Mouse (Mus musculus): Measurements from ENCODE around the gene Spata25. TPM values are rescaled to one million over a fixed set of nuclear protein-coding genes. Genes with fewer than 3 reads are reported as not detected.
"Not testable (repeated sequence)": the region's sequence is repeated elsewhere in the genome, so short reads cannot be mapped to it uniquely, and the experiment has no call there.

Gene Spata25
- total RNA-seq, 2 experiments from 2014 or later, result not detected

DNA sequence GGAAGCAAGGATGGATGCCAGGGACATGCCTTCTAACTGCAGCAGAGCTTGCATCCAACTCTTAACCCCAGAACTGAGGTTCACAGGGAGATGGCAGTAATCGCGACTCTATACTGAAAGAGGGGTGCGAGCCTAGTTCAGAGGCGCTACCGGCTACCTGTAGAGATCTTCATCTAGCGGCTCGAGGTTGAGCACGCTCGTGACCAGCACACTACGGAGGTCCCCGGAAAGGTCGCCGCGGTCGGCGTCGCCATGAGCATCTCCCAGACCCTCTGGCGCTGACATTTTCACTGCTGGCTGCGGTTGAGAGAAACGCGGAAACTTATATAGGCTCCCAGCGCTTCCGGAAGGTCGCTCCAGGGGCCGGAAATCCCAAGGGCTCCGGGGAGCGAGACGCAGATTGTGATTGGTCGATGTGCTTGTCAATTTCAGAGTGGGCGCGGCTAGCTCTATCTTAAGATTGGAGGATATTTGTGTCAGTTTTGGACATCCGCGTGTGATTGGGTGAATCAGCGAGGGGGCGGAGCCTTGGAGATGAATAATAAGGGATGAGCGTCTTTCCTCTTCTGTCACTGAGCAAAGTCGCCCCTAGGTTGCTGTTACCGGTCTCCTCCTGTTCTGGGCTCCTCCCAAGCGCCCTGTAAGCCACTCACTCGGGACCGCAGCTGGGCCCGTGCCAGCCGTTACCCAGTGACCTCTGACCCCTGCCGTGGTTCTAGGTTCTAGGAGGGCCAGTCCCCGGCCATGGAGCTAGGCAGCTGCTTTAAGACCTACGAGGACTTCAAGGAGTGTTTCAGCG is 23.6 kb downstream of the Spata25 start, which contains the start of the genes Acot8 and Zswim3:
TSS of gene Acot8 (minus strand) at position 350 of the 799 bp plus-strand sequence.
TSS of gene Zswim3 (plus strand) at position 566 of the 799 bp plus-strand sequence.
- DNase-seq, result peak; percentile 97 to 99

DNA sequence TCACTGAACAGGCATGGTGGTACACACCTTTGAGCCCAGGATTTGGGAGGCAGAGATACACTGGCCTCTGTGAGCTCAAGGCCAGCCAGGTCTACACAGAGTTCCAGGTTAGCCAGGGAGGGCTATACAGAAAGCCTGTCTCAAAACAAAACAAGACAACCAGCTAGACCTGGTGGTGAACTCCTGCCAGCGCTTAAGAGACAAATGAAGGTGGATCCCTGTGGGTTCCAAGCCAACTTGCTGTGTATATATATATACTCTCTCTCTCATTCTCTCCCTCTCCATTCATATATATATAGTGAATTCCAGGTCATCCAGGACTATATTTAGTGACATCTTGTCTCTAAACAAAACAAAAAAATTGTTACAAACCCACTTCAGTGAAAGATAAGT is 24.4 kb downstream of the Spata25 start:
- no peak for DNase-seq

DNA sequence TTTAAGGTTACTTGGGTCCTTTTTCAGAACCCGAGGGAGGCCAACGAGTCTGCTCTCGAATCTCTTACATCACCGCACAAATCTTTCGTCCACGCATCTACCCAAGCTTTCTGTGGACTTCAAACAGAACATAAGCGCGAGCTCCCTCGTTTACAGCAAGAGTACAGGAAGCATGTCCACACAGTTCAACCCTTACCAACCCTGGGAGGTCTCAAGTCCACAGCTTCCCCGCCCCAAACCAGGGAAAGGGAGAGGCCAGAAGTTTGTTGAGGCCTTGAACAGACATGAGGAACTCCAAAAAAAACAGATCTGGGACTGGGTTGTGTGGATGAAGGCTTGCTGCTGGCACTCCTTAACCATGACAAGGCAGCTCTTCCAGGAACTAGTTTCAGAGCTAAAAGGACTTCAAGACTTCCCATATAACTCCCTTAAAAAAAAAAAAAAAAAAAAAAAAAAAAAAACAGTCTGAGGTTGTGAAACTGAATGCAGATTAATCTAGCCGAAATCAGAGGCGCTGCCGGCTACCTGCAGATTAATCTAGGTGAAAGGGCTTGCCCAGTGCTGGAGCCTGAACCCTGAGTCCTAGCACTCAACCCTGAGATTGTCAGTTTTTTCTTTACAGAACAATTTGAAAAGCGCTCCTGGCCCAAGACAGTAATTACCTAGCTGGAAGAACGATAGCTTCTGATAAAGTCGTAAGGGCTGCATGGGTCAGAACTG is 25.0 kb downstream of the Spata25 start:
- DNase-seq, result no peak

DNA sequence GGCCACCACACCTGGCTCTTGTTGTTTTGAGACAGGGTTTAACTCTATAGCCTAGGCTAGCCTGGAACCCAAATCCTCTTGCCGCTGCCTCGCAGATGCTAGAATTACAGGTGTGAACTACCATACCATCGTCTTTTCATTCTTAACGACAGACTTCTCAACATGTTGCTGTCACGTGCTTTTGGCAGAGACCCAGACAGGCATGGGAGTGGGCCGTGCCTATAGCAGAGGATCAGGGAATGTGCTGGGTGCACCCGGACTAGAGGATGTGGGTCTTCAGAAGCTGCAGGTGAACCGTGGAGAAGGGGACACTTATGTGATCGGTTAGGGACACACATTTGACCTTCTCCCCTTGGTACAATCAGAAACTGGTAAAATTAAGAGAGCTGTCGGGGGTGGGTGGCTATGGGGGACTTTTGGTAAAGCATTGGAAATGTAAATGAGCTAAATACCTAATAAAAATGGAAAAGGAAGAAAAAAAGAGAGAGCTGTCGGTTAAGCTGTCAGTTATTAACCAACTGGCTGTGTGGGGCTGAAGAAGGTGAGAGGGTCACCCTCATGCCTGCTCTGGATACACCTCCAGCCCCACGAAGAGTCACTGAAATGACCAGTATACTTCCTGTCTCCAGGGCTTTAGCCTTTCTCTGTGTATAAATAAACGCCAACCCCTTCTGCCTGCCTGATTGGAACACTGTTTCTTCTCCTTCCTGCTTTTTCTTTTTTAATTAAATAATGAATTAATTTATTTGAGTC is 27.9 kb downstream of the Spata25 start:
- no peak for DNase-seq

DNA sequence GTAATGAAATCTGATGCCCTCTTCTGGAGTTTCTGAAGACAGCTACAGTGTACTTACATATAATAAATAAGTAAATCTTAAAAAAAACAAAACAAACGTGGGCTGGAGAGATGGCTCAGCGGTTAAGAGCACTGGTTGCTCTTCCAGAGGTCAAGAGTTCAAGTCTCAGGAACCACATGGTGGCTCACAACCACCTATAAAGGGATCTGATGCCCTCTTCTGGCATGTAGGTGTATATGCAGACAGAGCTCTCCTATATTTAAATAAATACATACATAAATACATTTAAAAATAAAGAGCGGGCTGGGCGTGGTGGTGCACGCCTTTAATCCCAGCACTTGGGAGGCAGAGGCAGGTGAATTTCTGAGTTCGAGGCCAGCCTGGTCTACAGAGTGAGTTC is 29.8 kb downstream of the Spata25 start:
- not testable (repeated sequence) for DNase-seq

DNA sequence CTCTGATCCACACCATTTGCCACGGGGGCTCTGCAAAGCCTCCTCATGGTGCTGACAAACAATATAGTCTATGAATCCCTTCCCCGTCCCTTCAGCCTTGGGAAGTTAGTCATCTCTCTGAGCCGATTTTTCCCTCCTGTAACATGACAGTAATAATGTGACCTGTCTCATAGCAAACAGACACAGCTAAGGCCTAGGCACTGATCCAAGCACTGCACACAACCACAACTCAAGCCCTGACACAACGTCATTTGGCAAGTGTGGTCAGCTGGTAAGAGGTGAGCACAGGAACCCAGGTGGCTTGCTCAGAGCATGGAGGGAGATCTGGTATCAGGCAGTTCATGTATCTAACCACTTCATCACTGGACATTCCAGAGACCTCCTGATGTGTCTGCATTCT is 32.5 kb downstream of the Spata25 start:
- no peak for DNase-seq

DNA sequence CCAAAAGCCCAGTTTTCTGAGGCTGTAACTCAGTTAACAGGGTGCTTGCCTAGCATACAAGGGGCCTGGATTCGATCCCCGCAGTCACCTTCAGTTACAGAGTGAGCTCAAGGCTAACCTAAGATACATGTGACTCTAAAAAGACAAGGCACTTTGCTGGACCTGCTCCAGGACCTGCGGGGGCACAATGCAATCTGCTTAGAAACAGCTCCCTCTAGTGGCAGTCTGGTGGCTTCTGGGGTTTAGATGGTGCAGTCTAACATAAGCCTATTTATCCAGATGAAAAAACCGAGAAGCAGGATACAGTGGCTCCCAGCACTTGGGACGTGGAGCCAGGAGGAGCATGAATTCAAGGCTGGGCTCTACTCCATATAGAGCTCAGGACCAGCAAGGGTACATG is 34.0 kb downstream of the Spata25 start:
- DNase-seq, result peak; percentile 74 to 81

DNA sequence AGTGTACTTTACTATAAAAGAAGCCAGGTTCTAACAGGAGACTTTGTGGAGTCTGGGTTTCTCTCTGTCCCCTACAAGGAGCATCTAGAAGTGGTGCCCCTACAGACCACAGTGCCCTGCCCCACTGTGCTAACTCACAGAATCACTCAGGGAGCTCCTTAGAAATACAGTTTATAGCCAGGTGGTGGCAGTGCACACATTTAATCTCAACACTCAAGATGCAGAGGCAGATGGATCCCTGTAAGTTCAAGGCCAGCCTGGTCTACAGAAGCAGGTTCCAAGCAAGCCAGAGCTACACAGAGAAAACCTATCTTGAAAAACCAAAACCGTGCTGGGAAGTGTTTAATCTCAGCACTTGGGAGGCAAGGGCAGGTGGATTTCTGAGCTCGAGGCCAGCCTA is 34.6 kb downstream of the Spata25 start:
- DNase-seq, result no peak

DNA sequence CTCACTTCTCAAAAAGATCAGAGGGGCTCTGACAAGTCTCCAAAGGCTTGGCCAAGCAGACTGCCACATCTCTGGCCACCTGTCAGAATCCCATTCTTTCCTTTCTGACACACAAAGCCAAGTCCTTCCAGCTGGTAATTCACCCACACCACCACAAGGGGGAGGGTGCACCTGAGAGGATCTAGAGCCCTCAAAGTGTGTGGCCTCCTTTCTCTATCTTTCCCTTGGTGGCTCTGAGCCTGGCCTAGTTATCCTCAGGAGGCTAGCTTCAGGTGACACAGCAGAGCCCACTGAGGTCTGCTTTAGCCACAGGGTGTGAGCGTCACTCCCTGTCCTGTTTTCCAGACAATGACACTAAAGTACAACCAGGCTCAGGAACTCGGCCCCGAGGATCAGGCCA is 35.1 kb downstream of the Spata25 start:
- DNase-seq, result no peak

DNA sequence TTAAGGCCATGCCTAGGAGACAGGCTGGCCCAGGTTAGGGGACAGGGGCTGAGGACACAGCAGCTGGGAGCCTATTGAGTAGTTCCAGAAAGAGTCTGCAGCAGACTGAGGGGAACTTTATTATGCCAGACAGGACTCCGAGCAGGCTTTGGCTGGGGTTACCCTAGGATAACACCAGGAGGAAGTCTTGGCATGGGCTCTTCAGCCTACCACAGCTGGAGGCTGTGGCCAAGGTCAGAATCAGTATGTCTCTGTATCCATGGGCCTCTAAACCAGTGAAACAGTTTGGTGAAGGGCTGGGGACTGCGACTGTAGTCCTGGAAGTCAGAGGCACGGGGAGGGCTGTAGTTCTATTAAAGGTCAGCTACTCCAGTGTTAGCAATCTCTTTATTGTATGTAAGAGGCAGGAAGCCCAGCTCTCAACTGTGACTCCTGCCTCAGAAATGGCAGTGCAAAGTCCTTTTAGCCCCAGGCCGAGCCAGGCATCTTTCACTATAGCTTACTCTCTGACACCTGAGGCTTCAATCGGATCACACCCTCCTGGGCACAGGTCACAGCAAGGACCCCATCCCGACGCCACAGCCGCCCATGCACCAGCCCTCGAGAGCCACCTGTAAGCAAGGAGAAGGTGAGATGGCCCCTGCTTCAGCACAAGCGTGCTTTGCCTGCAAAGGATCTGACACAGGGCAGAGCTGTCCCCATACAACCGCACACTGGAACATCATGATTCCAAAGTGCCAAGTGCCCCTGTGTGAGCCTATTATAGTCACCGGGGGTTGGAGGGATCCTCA is 35.7 kb downstream of the Spata25 start:
- no peak for DNase-seq

DNA sequence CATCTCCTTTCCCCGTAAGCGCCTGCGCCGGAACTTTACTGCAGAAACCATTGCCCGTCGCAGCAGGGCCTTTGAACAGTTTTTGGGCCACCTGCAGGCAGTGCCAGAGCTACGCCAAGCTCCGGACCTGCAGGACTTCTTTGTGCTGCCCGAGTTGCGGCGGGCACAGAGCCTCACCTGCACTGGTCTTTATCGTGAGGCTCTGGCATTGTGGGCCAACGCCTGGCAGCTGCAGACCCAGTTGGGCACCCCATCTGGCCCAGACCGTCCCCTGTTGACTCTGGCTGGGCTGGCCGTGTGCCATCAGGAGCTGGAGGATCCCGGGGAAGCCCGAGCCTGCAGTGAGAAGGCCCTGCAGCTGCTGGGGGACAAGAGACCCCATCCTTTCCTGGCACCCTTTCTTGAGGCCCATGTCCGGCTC is 36.5 kb downstream of the Spata25 start:
- DNase-seq, result no peak

DNA sequence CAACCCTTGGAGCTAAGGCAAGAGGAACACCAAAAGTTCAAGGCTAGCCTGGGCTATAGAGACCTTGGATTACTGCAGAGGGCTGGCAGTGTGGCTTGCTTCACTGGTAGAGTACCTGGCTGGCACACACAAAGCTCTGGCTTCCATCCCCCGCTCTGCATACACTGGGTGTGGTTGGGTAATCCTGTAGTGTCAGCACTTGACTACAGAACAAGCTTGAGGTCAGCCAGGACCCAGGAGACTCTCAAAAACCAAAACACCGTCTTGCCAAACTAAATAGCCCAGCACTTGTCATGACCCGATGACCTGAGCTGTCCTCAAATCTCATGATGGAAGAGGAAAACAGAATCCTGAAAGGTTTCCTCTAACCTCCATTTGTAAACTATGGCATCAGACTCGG is 37.9 kb downstream of the Spata25 start:
- DNase-seq, result no peak

DNA sequence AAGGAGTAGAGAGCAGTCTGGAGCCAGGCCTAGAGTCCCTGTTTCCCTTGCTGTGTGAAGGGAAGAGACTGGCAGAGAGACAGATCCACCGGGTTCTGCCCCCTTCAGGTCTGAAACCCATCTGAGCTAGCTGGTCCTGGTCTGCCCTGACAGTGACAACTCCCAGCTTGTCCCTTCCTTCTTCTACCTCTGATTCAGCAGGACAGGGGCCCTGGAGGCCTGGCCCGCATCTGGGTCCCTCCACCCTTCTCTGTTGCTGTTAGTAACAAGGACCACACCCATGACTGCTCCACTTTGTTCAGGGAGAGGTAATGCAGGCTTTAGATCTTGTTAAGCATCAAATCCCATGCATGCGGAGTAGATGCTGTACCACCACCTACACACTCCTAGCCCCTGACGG is 39.9 kb downstream of the Spata25 start:
- no peak for DNase-seq

DNA sequence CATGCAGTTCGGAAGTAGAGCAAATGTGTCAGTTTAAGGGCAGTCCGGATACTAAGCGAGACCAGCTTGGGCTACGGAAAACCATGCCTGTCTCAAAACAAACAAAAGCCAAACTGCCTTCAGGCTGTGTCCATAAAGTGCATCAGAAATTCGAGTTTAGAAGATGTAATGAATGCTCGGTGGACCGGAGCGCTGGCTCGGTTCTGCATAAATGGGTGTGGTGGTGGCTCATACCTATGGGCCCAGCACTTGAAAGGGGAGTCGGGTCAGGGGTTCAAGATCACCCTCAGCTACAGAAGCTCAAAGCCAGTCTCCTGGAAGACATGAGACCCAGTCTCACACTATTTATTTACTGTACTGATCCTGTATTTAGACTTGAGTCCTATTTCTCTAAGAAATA is 40.6 kb downstream of the Spata25 start:
- DNase-seq, result no peak

DNA sequence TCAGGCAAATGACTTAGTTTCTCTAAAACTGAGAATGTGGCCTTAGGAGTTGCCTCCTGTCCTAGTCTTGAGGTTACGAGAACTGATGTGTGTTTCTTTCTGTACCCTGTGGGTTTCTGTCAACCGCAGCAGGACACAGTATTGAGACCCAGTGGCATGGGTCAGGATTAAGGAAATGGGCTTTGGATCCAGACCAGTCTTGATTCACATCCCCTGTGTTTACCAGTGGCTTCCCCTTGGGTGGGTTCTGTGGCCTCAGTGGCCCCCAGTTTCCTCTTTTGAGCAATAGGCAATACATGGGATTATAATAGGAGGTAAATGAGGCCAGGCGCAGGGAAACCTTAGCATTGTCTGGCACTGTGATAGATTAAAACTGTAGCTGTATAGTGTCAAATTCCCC is 41.3 kb downstream of the Spata25 start:
- DNase-seq, result no peak

DNA sequence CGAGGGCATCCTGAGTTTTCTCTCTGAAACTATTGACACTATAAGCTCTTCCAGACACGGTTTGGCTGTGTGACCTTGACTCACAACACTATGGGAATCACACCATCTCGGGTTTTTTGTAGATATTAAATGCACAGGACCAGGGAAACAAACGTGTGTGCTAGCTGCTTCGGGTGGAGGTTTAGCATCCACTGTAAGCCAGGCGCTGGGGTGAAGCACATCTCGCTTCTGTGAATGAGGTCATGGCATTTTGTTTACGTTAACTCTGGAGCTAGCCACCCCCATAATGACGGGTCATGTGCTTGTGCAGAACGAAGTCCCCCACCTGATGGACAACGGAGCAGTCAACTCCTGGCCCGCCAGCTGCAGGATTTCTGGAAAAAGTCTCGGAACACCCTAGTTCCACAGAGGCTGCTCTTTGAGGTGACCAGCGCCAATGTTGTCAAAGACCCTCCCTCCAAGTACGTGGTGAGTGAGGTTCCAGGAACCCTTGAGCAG is 41.9 kb downstream of the Spata25 start:
- no peak for DNase-seq

DNA sequence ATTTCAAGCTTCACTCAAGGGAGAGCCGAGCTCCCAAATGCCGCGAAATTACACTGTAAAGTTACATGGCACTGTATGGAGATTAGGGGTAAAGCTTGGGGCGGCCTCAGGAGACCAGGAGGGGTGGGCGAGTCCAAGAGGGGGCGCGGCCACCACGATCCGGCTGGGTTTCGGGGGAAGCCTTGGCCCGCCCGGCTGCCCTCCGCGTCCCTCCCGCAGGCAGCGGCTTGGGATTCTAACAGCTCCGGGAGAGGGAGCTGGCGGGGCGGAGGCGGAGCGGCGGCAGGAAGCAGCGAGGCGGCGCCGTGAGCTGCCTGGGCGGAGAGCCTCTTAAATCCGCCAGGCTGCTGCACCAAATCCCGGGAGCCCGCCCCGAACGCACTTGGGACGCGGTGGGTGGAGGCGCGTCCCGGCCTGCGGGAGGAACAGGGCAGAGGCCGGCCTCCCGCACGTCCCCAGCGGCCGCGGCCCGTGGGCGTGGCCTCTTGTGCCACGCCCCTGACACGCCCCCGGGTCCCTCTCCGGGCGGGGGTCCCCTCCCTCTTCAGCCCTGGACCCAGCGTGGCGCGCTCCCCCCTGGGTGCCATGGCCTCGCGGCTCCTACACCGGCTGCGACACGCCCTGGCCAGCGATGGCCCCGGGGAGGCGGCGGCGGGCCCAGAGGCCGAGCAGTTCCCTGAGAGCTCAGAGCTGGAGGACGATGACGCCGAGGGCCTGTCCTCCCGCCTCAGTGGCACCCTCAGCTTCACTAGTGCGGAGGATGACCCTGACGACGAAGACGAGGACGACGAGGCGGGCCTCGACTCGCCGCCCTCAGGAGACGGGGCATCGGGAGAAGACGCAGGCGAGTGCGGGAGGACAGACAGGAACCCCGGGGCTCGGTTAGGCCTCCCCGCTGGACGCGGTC is 42.6 kb downstream of the Spata25 start, which contains the start of gene Snx21:
TSS of gene Snx21 (plus strand) at position 343 of the 907 bp plus-strand sequence.
- DNase-seq, result peak; percentile 87 to 88

DNA sequence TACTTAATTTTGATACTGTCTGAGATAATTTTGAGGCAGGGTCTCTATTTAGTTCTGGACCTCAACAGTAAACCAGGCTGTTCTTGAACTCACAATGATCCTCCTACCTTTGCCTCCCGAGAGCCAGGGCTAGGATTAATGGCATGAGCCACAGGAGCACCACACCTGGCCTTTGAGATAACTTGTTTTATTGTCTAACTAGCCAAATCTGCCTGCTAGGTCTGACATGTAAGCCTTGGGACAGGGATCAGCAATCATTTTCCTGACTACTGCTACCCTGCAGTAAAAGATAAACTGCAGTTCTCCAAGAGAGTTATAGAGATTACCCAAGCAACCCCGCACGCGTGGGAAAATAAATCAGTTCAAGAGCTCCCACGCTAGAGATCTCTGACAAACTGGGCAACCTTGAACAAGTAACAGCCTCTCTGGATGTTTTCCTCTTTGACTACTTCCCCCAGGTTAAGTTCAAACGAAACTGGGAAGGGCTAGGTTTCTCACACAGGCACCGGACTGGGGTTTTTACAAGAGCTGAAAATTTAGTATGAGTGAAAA is 43.4 kb downstream of the Spata25 start:
- DNase-seq, result no peak

DNA sequence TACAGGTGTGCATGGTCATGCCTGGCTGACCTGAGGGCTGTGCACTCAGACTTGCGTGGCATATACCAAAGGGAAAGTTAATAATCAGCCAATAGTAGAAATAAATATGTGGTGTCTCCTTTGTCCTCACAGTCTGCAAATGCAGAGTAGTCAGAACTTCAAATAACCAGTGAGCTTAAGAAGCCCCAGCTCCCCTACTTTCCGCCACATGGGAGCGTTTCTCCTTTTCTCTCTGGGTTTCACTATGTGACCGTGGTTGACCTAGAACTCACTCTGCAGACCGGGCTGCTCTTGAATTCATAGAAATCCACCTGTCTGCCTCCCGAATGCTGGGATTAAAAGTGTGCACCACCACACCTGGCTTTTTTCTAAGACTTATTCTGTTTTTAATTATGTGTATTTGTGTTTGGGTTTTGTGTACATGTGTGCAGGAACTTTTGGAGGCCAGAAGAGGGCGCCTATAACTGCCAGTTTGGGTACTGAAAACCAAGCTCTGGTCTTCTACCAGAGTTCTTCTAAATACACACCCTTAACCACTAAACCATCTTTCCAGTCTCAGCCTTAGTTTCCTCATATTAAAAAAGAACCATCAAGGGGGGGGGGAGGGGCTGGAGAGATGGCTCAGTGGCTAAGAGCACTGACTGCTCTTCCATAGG is 44.3 kb downstream of the Spata25 start:
- no peak for DNase-seq

DNA sequence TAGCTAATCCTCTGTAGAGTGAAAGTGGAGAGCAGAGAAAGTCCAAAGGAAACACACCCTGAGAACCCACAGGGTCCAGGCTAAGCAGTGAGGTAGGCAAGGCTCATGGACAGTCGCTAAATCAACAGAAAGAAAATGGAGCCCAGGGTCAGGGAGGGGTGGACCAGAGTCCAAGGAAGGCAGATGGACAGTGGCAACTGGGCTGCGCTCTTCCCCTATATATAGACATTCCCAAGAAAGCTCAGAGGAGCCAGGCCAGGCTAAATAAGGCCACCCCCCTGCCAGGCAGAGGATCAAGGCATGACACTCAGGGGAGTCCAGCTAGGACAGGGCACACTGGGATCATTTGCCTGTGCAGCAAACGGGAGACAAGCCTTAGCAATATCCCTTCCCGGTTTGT is 46.5 kb downstream of the Spata25 start:
- no peak for DNase-seq

Measured in layer of hippocampus, postnatal 36 days (tissue).